Mouse (Mus musculus): ENCODE results near the gene Prss22. TPM values are rescaled to one million over a fixed set of nuclear protein-coding genes. Genes with fewer than 3 reads are reported as not detected.

The Prss22 gene
- not detected in 2 replicates for polyA plus RNA-seq (2014; fragmentation: Nextera tagmentation; extraction: Ambion mirVana)

DNA sequence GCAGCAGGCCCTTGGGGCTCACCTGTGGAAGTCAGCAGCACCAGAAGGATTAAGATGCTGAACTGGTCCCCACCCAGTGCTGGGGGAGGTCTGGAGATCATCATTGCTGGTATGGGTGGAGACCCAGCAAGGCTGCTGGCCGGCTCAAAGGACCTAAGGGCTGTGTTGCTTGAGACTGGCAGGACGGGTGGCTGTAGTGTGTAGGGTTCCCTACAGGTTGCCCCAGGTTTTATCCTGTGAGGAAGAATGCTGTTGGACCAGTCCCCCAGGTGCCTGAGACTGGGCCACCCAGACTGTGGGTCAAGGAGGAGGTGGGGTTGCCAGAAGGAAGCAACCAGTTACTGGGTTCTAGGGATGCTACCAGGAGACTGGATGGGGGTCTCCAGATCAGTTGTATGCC, at the start of gene Prss22:
Gene Prss22 (minus strand): TSS at position 200 of the 400 bp plus-strand sequence.
- ATAC-seq (ENCODE audit: insufficient number of reproducible peaks, insufficient read depth, low FRiP score, low read depth), result no peak
- 54% methylated on average over 2 of the region's 2 CpGs for WGBS
- Histone ChIP-seq H3K4me3 (ENCODE audit: control insufficient read depth in 1 of 2, insufficient read depth in 1 of 2, low read depth in 1 of 2, low read length in 2 of 2) (no peak within 1 kb of the TSS), H3K27ac (replicated peaks in 1 of 2; ENCODE audit: control insufficient read depth in 1 of 2, insufficient read depth in 1 of 2, low read depth in 2 of 2, low read length in 2 of 2) (no peak within 1 kb of the TSS), H3K4me2 (ENCODE audit: low read length) (no peak within 1 kb of the TSS), H3K9me3 (ENCODE audit: control insufficient read depth, low read length) (no peaks in the 10 kb centered on the region), H3K36me3 (ENCODE audit: control insufficient read depth, insufficient read depth, low read length) (no peaks in the 10 kb centered on the region), H3K4me1 (ENCODE audit: control insufficient read depth in 2 of 2, insufficient read depth in 2 of 2, low read length in 2 of 2) (peaks cover 21 to 22% of the 10 kb centered on the region in 2 experiments), H3K27me3 (ENCODE audit: control insufficient read depth, insufficient read depth, low read length) (0 out of 2 replicates have a peak, but pooled peaks cover 11% of the 10 kb centered on the region), H3K9ac (ENCODE audit: low read length) (no peak within 1 kb of the TSS)

DNA sequence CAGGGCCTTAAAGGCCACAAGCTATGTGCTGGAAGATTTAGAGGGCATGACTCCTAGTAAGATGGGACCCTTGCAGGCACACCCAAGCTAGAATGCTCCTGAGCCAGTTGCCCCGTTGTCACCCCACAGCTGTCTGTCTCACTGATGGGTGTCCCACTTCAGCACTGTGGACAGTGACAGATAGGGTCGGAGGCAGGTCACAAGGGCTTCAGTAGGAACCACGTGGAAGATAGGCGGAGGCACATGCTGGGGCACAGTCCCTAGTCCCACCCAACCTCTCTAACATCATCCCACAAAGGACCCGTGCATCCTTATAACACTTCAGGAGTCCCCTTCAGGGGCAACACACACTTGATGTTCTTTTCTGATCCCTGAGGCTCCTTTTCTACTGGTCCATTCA, 48.1 kb upstream of the Prss22 start:
- ATAC-seq (ENCODE audit: insufficient number of reproducible peaks, insufficient read depth, low FRiP score, low read depth), result no peak
- Histone ChIP-seq H3K4me3 (ENCODE audit: control insufficient read depth in 1 of 2, insufficient read depth in 1 of 2, low read depth in 1 of 2, low read length in 2 of 2) (no peak overlapping the region), H3K36me3 (ENCODE audit: control insufficient read depth, insufficient read depth, low read length) (peaks cover 42% of the 10 kb centered on the region), H3K27ac (replicated peaks in 1 of 2; ENCODE audit: control insufficient read depth in 1 of 2, insufficient read depth in 1 of 2, low read depth in 2 of 2, low read length in 2 of 2) (no peak overlapping the region), H3K9ac (ENCODE audit: low read length) (no peak overlapping the region), H3K9me3 (ENCODE audit: control insufficient read depth, low read length) (no peaks in the 10 kb centered on the region), H3K4me1 (ENCODE audit: control insufficient read depth in 2 of 2, insufficient read depth in 2 of 2, low read length in 2 of 2) (no peaks in the 10 kb centered on the region), H3K4me2 (ENCODE audit: low read length) (no peak overlapping the region), H3K27me3 (ENCODE audit: control insufficient read depth, insufficient read depth, low read length) (no peaks in the 10 kb centered on the region)
- WGBS, result 27% methylated on average over 5 of the region's 5 CpGs

DNA sequence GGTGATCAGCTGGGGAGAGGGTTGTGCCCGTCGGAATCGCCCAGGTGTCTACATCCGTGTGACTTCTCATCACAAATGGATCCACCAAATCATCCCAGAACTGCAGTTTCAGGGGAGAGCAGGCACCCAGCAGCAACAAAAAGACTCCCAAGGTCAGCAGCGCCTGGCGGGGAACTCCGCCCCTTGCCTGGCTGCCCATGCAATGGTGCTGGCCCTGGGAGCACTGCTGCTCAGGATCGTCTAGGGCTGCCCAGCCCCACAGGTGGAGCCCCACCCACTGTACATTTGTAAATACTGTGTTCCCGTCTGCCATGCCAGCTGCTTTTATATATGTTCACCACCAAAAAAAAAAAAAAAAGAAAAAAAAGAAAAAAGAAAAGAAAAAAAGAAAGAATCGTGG, 47.7 kb upstream of the Prss22 start:
- H3K36me3 ChIP-seq (ENCODE audit: control insufficient read depth, insufficient read depth, low read length), result peaks cover 38% of the 10 kb centered on the region
- H3K27ac ChIP-seq (replicated peaks in 1 of 2; ENCODE audit: control insufficient read depth in 1 of 2, insufficient read depth in 1 of 2, low read depth in 2 of 2, low read length in 2 of 2), result no peak overlapping the region
- 71% methylated on average over 10 of the region's 10 CpGs for WGBS
- no peak overlapping the region for H3K4me3 ChIP-seq (ENCODE audit: control insufficient read depth in 1 of 2, insufficient read depth in 1 of 2, low read depth in 1 of 2, low read length in 2 of 2)
- ATAC-seq (ENCODE audit: insufficient number of reproducible peaks, insufficient read depth, low FRiP score, low read depth), result no peak
- H3K9me3 ChIP-seq (ENCODE audit: control insufficient read depth, low read length), result no peaks in the 10 kb centered on the region
- no peak overlapping the region for H3K9ac ChIP-seq (ENCODE audit: low read length)
- no peak overlapping the region for H3K4me2 ChIP-seq (ENCODE audit: low read length)
- no peaks in the 10 kb centered on the region for H3K4me1 ChIP-seq (ENCODE audit: control insufficient read depth in 2 of 2, insufficient read depth in 2 of 2, low read length in 2 of 2)
- H3K27me3 ChIP-seq (ENCODE audit: control insufficient read depth, insufficient read depth, low read length), result no peaks in the 10 kb centered on the region

DNA sequence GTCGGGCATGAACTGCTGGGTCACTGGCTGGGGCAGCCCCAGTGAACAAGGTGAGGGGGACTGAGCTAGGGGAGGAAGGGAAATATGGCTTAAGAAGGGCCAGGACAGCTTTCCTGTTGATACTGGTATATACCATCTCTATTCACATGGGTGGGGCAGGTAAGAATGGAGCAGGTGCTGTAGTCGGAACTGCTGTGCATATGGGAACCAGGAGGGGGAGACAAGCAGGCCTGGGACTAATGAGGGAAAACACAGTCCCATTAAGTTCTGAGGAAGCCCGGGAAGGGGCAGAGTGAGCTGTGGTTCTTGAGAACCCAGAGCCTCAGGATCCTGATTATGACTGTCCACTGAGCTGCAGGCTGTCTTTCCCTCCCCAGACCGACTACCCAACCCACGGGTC, 46.6 kb upstream of the Prss22 start:
- no peaks in the 10 kb centered on the region for H3K9me3 ChIP-seq (ENCODE audit: control insufficient read depth, low read length)
- 60% methylated on average over 5 of the region's 5 CpGs for WGBS
- no peak overlapping the region for H3K4me2 ChIP-seq (ENCODE audit: low read length)
- no peak overlapping the region for H3K4me3 ChIP-seq (ENCODE audit: control insufficient read depth in 1 of 2, insufficient read depth in 1 of 2, low read depth in 1 of 2, low read length in 2 of 2)
- ATAC-seq (ENCODE audit: insufficient number of reproducible peaks, insufficient read depth, low FRiP score, low read depth), result no peak
- H3K36me3 ChIP-seq (ENCODE audit: control insufficient read depth, insufficient read depth, low read length), result peaks cover 28% of the 10 kb centered on the region
- no peaks in the 10 kb centered on the region for H3K4me1 ChIP-seq (ENCODE audit: control insufficient read depth in 2 of 2, insufficient read depth in 2 of 2, low read length in 2 of 2)
- no peak overlapping the region for H3K27ac ChIP-seq (replicated peaks in 1 of 2; ENCODE audit: control insufficient read depth in 1 of 2, insufficient read depth in 1 of 2, low read depth in 2 of 2, low read length in 2 of 2)
- H3K9ac ChIP-seq (ENCODE audit: low read length), result no peak overlapping the region
- no peaks in the 10 kb centered on the region for H3K27me3 ChIP-seq (ENCODE audit: control insufficient read depth, insufficient read depth, low read length)

DNA sequence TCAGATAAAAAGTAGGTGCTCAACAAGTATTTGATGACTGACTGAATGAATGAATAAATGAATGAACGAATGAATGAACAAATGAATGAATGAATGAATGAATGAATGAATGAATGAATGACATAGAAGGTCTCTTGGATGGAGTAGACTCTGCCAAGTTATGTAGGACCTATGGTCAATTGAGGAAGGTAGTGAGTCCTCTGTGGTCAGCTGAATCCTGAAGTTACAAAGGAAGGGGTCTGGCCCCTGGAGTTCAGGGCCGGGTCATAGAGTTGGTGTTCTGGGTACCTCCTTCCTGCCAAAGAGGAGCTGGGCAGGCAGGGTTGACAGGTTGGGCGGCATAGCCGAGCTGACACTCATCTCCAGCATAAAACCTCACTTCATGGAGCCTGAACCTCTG, 39.9 kb upstream of the Prss22 start, which contains the start of gene Prss27:
Gene Prss27 (plus strand): TSS at position 301 of the 400 bp plus-strand sequence.
- Histone ChIP-seq H3K27ac (replicated peaks in 1 of 2; ENCODE audit: control insufficient read depth in 1 of 2, insufficient read depth in 1 of 2, low read depth in 2 of 2, low read length in 2 of 2) (no peak within 1 kb of the TSS), H3K9me3 (ENCODE audit: control insufficient read depth, low read length) (no peaks in the 10 kb centered on the region), H3K27me3 (ENCODE audit: control insufficient read depth, insufficient read depth, low read length) (no peaks in the 10 kb centered on the region), H3K4me1 (ENCODE audit: control insufficient read depth in 2 of 2, insufficient read depth in 2 of 2, low read length in 2 of 2) (peaks cover 0 to 6% of the 10 kb centered on the region in 2 experiments; a peak in 2 of 4 replicates), H3K4me3 (ENCODE audit: control insufficient read depth in 1 of 2, insufficient read depth in 1 of 2, low read depth in 1 of 2, low read length in 2 of 2) (no peak within 1 kb of the TSS), H3K4me2 (ENCODE audit: low read length) (no peak within 1 kb of the TSS), H3K36me3 (ENCODE audit: control insufficient read depth, insufficient read depth, low read length) (no peaks in the 10 kb centered on the region), H3K9ac (ENCODE audit: low read length) (no peak within 1 kb of the TSS)
- ATAC-seq (ENCODE audit: insufficient number of reproducible peaks, insufficient read depth, low FRiP score, low read depth), result no peak
- 56% methylated on average over 4 of the region's 4 CpGs for WGBS

DNA sequence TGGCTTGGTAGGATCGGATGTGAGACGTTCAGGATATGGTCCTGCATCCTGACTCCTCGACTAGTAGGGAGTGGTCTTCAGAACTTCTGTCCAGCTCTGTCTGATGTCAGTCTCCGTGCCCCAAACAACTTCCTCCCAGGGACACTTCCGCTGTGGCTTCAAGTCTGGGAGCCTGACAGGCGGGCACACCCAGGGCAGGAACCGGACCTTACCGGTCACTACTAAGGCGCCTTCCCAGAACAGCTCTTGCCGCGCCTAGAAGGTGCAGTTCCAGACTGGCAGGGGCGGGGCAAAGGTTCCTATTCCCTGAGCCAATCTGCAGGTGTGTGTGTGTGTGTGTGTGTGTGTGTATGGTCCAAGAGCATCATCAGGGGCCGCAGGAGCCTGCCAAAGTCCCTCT, 39.5 kb upstream of the Prss22 start:
- Histone ChIP-seq H3K9me3 (ENCODE audit: control insufficient read depth, low read length) (no peaks in the 10 kb centered on the region), H3K4me3 (ENCODE audit: control insufficient read depth in 1 of 2, insufficient read depth in 1 of 2, low read depth in 1 of 2, low read length in 2 of 2) (no peak overlapping the region), H3K36me3 (ENCODE audit: control insufficient read depth, insufficient read depth, low read length) (no peaks in the 10 kb centered on the region), H3K4me2 (ENCODE audit: low read length) (no peak overlapping the region), H3K9ac (ENCODE audit: low read length) (no peak overlapping the region), H3K4me1 (ENCODE audit: control insufficient read depth in 2 of 2, insufficient read depth in 2 of 2, low read length in 2 of 2) (peaks cover 0 to 6% of the 10 kb centered on the region in 2 experiments; a peak in 2 of 4 replicates), H3K27me3 (ENCODE audit: control insufficient read depth, insufficient read depth, low read length) (no peaks in the 10 kb centered on the region), H3K27ac (replicated peaks in 1 of 2; ENCODE audit: control insufficient read depth in 1 of 2, insufficient read depth in 1 of 2, low read depth in 2 of 2, low read length in 2 of 2) (no peak overlapping the region)
- 76% methylated on average over 13 of the region's 13 CpGs for WGBS
- ATAC-seq (ENCODE audit: insufficient number of reproducible peaks, insufficient read depth, low FRiP score, low read depth), result peak; percentile 9; the same call in 1 of the 2 replicates

DNA sequence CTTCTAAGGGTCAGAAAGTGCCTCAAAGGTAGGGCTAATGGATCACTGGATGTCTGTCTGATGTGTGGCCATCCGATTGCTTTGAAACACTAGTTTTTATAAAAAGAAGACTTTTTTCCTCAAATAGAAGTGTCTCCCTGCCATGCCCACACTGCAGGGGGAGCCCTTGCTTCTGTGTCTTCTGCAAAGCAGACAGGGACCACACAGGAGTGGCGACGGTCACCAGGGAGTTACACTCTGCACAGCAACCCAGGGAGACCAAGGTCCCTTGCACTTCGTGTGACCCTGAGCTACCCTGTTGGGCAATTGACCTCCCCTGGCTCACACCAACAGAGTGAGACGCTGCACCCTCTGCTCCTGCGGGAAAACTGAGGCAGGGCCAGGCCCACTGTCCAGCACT, 39.1 kb upstream of the Prss22 start:
- ATAC-seq (ENCODE audit: insufficient number of reproducible peaks, insufficient read depth, low FRiP score, low read depth), result no peak
- no peak overlapping the region for H3K27ac ChIP-seq (replicated peaks in 1 of 2; ENCODE audit: control insufficient read depth in 1 of 2, insufficient read depth in 1 of 2, low read depth in 2 of 2, low read length in 2 of 2)
- no peaks in the 10 kb centered on the region for H3K9me3 ChIP-seq (ENCODE audit: control insufficient read depth, low read length)
- no peak overlapping the region for H3K9ac ChIP-seq (ENCODE audit: low read length)
- no peak overlapping the region for H3K4me2 ChIP-seq (ENCODE audit: low read length)
- WGBS, result 66% methylated on average over 6 of the region's 6 CpGs
- no peaks in the 10 kb centered on the region for H3K27me3 ChIP-seq (ENCODE audit: control insufficient read depth, insufficient read depth, low read length)
- H3K36me3 ChIP-seq (ENCODE audit: control insufficient read depth, insufficient read depth, low read length), result no peaks in the 10 kb centered on the region
- peaks cover 0 to 6% of the 10 kb centered on the region in 2 experiments; a peak in 2 of 4 replicates for H3K4me1 ChIP-seq (ENCODE audit: control insufficient read depth in 2 of 2, insufficient read depth in 2 of 2, low read length in 2 of 2)
- H3K4me3 ChIP-seq (ENCODE audit: control insufficient read depth in 1 of 2, insufficient read depth in 1 of 2, low read depth in 1 of 2, low read length in 2 of 2), result no peak overlapping the region

DNA sequence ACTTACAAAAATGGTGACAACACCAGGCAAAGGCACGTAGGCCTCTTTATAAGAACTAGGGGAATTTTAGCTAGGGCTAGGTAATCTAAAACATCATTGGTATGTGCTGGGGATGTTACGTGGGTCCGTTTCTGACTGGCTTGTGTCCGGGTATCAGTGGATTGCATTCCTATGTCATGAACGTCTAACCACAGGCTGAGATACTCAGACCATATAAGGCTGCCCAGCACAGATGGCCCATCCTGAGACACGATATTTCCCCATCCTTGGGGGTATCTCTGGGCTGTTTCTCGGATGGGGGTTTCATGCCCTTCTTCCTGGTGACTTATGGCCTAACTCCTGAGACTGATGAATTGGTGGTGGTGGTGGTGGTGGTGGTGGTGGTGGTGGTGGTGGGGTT, 37.2 kb upstream of the Prss22 start:
- no peak overlapping the region for H3K4me3 ChIP-seq (ENCODE audit: control insufficient read depth in 1 of 2, insufficient read depth in 1 of 2, low read depth in 1 of 2, low read length in 2 of 2)
- no peak overlapping the region for H3K4me2 ChIP-seq (ENCODE audit: low read length)
- H3K27me3 ChIP-seq (ENCODE audit: control insufficient read depth, insufficient read depth, low read length), result no peaks in the 10 kb centered on the region
- H3K4me1 ChIP-seq (ENCODE audit: control insufficient read depth in 2 of 2, insufficient read depth in 2 of 2, low read length in 2 of 2), result peaks cover 0 to 6% of the 10 kb centered on the region in 2 experiments; a peak in 2 of 4 replicates
- H3K27ac ChIP-seq (replicated peaks in 1 of 2; ENCODE audit: control insufficient read depth in 1 of 2, insufficient read depth in 1 of 2, low read depth in 2 of 2, low read length in 2 of 2), result peak overlapping the region in 1 of 2 experiments; percentile 47; a peak in 1 of 4 replicates
- WGBS, result 12% methylated on average over 7 of the region's 7 CpGs
- no peak overlapping the region for H3K9ac ChIP-seq (ENCODE audit: low read length)
- peak; percentile 46; the same call in 1 of the 2 replicates for ATAC-seq (ENCODE audit: insufficient number of reproducible peaks, insufficient read depth, low FRiP score, low read depth)
- H3K9me3 ChIP-seq (ENCODE audit: control insufficient read depth, low read length), result no peaks in the 10 kb centered on the region
- no peaks in the 10 kb centered on the region for H3K36me3 ChIP-seq (ENCODE audit: control insufficient read depth, insufficient read depth, low read length)

Measured in heart, embryonic 14.5 days (tissue).